Mouse (Mus musculus) E14TG2a.4 (cell line): ENCODE data around the gene Cdh20.
"Not testable (repeated sequence)": the region's sequence is repeated elsewhere in the genome, so short reads cannot be mapped to it uniquely, and the experiment has no call there.

Experiments used
- H3K27me3 ChIP-seq: 2 replicates; pipeline ENCODE4 v1.6.1; 2014; ENCODE audit warnings: low read length, control low read depth; ENCODE audit not compliant: insufficient read depth
- H3K36me3 ChIP-seq: 2 replicates; pipeline ENCODE4 v1.6.1; 2014; ENCODE audit warnings: low read length, control low read depth; ENCODE audit not compliant: insufficient read depth
- H3K4me1 ChIP-seq: replicated peaks from 2 replicates; pipeline ENCODE4 v1.6.1; 2014; ENCODE audit warnings: low read depth, low read length, control low read depth
- H3K4me3 ChIP-seq: replicated peaks from 2 replicates; pipeline ENCODE4 v1.5.1; 2014; ENCODE audit warnings: mild to moderate bottlenecking, low read length
- H3K9me3 ChIP-seq: 2 replicates; pipeline ENCODE4 v1.6.1; 2014; ENCODE audit warnings: low read length, control low read depth
- CTCF ChIP-seq: conservative IDR thresholded peaks from 2 replicates; pipeline ENCODE4 v1.5.1; 2014; ENCODE audit warnings: low read length
- NANOG ChIP-seq: IDR thresholded peaks from 2 replicates; pipeline ENCODE4 v1.6.1; 2014; ENCODE audit warnings: borderline replicate concordance, low read length, mixed read lengths
- POU5F1 ChIP-seq: IDR thresholded peaks from 2 replicates; pipeline ENCODE4 v1.6.1; 2014; ENCODE audit warnings: low read length, borderline replicate concordance

Gene Cdh20

GRCm38 (mm10) chr1:104936966-104937365, 168.6 kb downstream of the Cdh20 start:
- no peak for TF ChIP-seq NANOG
- no peak for TF ChIP-seq CTCF
- TF ChIP-seq POU5F1, result no peak
- Histone ChIP-seq H3K4me3 (no peak overlapping the region), H3K27me3 (no peaks in the 10 kb centered on the region), H3K9me3 (no peaks in the 10 kb centered on the region), H3K4me1 (no peaks in the 10 kb centered on the region), H3K36me3 (no peaks in the 10 kb centered on the region)

DNA sequence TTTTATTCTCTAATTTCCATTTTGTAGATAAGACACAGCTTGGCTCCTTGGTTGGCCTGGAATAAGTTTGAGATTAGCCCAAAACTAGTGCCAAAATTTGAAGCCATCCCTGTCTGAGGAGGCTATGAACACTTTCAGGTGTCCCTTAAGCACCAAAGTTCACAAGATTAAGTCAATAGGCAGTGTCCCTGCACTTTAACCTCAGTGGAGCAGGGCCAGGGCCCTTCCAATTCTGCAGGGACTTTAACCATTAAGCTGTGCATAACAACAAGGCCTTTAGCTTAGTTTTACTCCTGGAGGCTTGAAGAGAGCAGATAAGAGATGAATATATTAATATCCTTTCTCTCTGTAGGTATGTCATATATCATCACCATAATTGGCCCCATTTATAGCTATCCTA, 170.8 kb downstream of the Cdh20 start:
- H3K36me3 ChIP-seq, result no peaks in the 10 kb centered on the region
- H3K4me1 ChIP-seq, result no peaks in the 10 kb centered on the region
- H3K4me3 ChIP-seq, result no peak overlapping the region
- no peaks in the 10 kb centered on the region for H3K9me3 ChIP-seq
- no peaks in the 10 kb centered on the region for H3K27me3 ChIP-seq
- TF ChIP-seq CTCF (no peak), POU5F1 (no peak), NANOG (no peak)

DNA sequence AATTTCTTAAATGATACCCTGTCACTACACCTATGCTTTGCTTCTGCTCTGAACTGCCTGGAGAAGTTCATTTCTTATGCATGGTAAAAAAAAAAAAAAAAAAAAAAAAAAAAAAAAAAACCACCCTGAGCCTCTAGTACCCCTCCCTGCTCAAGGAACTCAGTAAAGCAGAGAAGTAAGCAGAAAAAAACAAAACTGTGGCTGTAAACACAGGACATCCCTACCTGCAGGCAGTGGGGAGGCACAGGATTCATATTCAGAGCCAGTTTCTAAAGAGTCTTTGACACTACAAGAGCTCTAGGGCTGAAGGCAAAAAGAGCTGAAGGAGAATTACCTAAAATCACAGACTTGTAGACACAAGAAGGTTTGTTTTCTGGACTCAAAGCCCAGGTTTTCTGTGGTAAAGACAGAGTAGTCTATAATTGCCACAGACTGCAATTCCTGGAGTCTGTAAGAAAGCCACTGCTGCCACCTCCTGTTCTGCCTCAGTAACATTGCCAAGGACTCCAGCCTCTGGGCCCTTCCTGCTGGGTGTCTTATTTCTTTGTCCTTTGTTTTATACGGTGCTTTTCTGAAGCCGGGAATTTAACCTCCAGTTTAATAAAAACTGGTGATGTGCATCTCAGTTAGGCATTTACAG, 176.3 kb downstream of the Cdh20 start:
- no peaks in the 10 kb centered on the region for H3K27me3 ChIP-seq
- TF ChIP-seq NANOG (no peak), CTCF (peak; percentile 22)
- H3K9me3 ChIP-seq, result no peaks in the 10 kb centered on the region
- no peak overlapping the region for H3K4me3 ChIP-seq
- no peaks in the 10 kb centered on the region for H3K4me1 ChIP-seq
- H3K36me3 ChIP-seq, result no peaks in the 10 kb centered on the region

- H3K27me3 ChIP-seq, result no peaks in the 10 kb centered on the region
- H3K9me3 ChIP-seq, result no peaks in the 10 kb centered on the region
- no peaks in the 10 kb centered on the region for H3K4me1 ChIP-seq
- no peak overlapping the region for H3K4me3 ChIP-seq
- no peaks in the 10 kb centered on the region for H3K36me3 ChIP-seq
- TF ChIP-seq CTCF, result no peak
- no peak for TF ChIP-seq POU5F1
- no peak for TF ChIP-seq NANOG
These were observed 176.8 kb downstream of the Cdh20 start for GRCm38 (mm10) chr1:104945110-104945489.

DNA sequence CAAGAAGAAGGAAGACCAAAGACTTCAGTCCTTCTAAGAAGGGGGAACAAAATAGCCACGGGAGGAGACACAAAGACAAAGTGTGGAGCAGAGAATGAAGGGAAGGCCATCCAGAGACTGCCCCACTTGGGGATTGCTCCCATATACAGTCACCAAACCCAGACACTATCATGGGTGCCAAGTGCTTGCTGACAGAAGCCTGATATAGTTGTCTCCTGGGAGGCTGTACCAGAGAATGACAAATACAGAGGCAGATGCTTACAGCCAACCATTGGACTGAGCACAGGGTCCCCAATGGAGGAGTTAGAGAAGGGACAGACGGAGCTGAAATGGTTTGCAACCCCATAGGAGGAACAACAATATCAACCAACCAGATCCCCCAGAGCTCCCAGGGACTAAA, 181.3 kb downstream of the Cdh20 start:
- not testable (repeated sequence) for H3K27me3 ChIP-seq, H3K9me3 ChIP-seq, H3K4me3 ChIP-seq, H3K36me3 ChIP-seq, H3K4me1 ChIP-seq

GRCm38 (mm10) chr1:104957046-104957445, 188.7 kb downstream of the Cdh20 start:
- Histone ChIP-seq H3K4me1 (no peaks in the 10 kb centered on the region), H3K27me3 (no peaks in the 10 kb centered on the region), H3K4me3 (no peak overlapping the region), H3K36me3 (no peaks in the 10 kb centered on the region), H3K9me3 (no peaks in the 10 kb centered on the region)
- TF ChIP-seq POU5F1 (no peak), NANOG (no peak), CTCF (no peak)

DNA sequence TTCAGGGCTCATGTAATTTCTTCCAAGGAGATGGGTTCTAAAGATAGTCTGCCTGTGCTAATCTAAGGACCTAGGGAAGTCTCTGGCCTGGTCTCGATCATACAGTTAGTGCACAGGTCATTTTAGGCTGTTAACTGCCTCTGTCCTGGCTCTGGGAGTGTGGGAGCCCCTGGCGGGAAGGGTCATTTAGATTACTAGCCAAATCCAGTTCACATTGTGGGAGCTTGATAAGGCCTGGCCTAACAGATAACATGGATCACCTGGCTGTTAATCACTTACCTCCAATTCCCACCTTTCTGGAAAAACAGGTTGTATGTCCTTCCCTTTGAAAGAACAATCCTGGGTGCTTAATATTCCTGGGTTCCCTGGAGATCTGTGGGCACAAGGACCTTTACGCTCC, 193.3 kb downstream of the Cdh20 start:
- Histone ChIP-seq H3K9me3 (no peaks in the 10 kb centered on the region), H3K27me3 (no peaks in the 10 kb centered on the region), H3K4me1 (no peaks in the 10 kb centered on the region), H3K4me3 (no peak overlapping the region), H3K36me3 (no peaks in the 10 kb centered on the region)
- TF ChIP-seq CTCF, result no peak

DNA sequence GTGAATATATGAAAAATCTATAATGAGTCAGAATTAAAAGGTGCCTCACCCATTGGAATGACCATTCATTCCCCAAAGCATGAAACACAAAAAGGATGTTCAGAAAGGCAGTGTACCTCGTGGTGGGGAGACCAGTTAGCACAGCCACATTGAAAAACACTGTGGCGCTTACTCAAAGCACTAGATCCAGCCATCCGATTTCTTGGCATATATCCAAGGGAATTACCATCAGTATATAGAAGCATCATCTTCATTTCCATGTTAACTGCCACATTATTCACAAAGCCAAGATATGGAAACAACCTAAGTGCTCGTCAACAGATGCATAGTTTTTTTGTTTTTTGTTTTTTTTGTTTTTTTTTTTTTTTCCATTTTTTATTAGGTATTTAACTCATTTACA, 193.9 kb downstream of the Cdh20 start:
- Histone ChIP-seq H3K4me3 (no peak overlapping the region), H3K27me3 (no peaks in the 10 kb centered on the region), H3K9me3 (no peaks in the 10 kb centered on the region)

DNA sequence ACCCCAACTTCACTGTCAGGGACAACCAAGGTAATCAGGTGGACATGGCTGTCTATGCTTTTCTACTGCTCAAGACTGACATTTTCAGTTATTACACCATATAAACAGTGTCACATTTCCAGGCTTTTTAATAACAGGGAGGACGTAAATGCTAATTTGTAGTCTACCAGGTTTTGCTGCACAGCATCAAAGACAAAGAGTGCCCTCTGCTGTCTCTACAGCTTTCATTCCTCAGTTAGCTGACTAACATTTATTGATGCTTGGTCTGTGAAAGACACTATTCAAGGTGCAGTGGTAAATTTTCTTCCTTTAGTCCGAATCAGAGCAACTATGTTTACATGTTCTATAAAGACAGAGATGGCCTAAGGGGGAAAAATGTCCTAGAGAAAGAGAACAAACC, 210.7 kb downstream of the Cdh20 start:
- Histone ChIP-seq H3K36me3 (no peaks in the 10 kb centered on the region), H3K9me3 (no peaks in the 10 kb centered on the region; the same call in 1 of the 2 replicates), H3K27me3 (no peaks in the 10 kb centered on the region), H3K4me1 (peaks cover under 1% of the 10 kb centered on the region; the same call in 1 of the 2 replicates), H3K4me3 (no peak overlapping the region)
- TF ChIP-seq POU5F1 (no peak), CTCF (no peak), NANOG (no peak)

More for the DNA sequence above, 193.9 kb downstream of the Cdh20 start:
- TF ChIP-seq POU5F1 (no peak), CTCF (no peak), NANOG (no peak)
- H3K4me1 ChIP-seq, result no peaks in the 10 kb centered on the region
- H3K36me3 ChIP-seq, result no peaks in the 10 kb centered on the region
